Mouse (Mus musculus) cerebellum, adult 11-12 months (tissue): ENCODE data around the gene Pum1.

Experiments used
- DNase-seq: peaks from one replicate; pipeline ENCODE4 v3.0.0; 2022

Gene Pum1

GRCm38 (mm10) chr4:130795970-130796369 lies 132.8 kb downstream of the Pum1 start:
- DNase-seq = no peak

GRCm38 (mm10) chr4:130797201-130798051 lies 134.3 kb downstream of the Pum1 start:
- no peak for DNase-seq

GRCm38 (mm10) chr4:130798416-130798815 lies 135.3 kb downstream of the Pum1 start:
- DNase-seq = no peak

- peak; percentile 69 for DNase-seq
Measured at GRCm38 (mm10) chr4:130799118-130799517, 136.0 kb downstream of the Pum1 start.

GRCm38 (mm10) chr4:130799582-130799981 lies 136.5 kb downstream of the Pum1 start:
- no peak for DNase-seq

GRCm38 (mm10) chr4:130800147-130800546 lies 137.0 kb downstream of the Pum1 start:
- DNase-seq = no peak

GRCm38 (mm10) chr4:130801198-130801597 lies 138.1 kb downstream of the Pum1 start:
- DNase-seq = no peak

GRCm38 (mm10) chr4:130801624-130802329 lies 138.7 kb downstream of the Pum1 start:
- no peak for DNase-seq

GRCm38 (mm10) chr4:130803591-130803990 lies 140.5 kb downstream of the Pum1 start:
- no peak for DNase-seq

GRCm38 (mm10) chr4:130804292-130804691 lies 141.2 kb downstream of the Pum1 start:
- DNase-seq = peak; percentile 68

- DNase-seq = peak; percentile 95
Measured at GRCm38 (mm10) chr4:130804771-130805361, 141.7 kb downstream of the Pum1 start.

- DNase-seq = peak; percentile 65
Measured at GRCm38 (mm10) chr4:130805746-130806145, 142.6 kb downstream of the Pum1 start.

- DNase-seq = peak; percentile 66
Measured at GRCm38 (mm10) chr4:130806746-130807145, 143.6 kb downstream of the Pum1 start.

GRCm38 (mm10) chr4:130809784-130810183 lies 146.7 kb downstream of the Pum1 start:
- no peak for DNase-seq

- no peak for DNase-seq
Measured at GRCm38 (mm10) chr4:130810845-130811244, 147.7 kb downstream of the Pum1 start.

GRCm38 (mm10) chr4:130811385-130811784 lies 148.3 kb downstream of the Pum1 start:
- DNase-seq = no peak

- DNase-seq = no peak
Measured at GRCm38 (mm10) chr4:130813958-130814357, 150.8 kb downstream of the Pum1 start.

- DNase-seq = no peak
Measured at GRCm38 (mm10) chr4:130814742-130815330, 151.7 kb downstream of the Pum1 start.

- no peak for DNase-seq
Measured at GRCm38 (mm10) chr4:130815860-130816259, 152.7 kb downstream of the Pum1 start.

- DNase-seq = no peak
Measured at GRCm38 (mm10) chr4:130819806-130820205, 156.7 kb downstream of the Pum1 start.

- no peak for DNase-seq
Measured at GRCm38 (mm10) chr4:130820594-130821255, 157.6 kb downstream of the Pum1 start.

- no peak for DNase-seq
Measured at GRCm38 (mm10) chr4:130828851-130829673, 165.9 kb downstream of the Pum1 start.
